Mouse (Mus musculus) liver, embryonic 12.5 days (tissue): ENCODE data around the gene Hoxb5. TPM values are rescaled to one million over a fixed set of nuclear protein-coding genes. Genes with fewer than 3 reads are reported as not detected.
A peak's percentile ranks its signal among the peaks of the same experiment; 100 is the strongest.

Experiments
- ATAC-seq: fragments of 200-750 bp; cut with Nextera tagmentation; 2 replicates; pipeline ENCODE4 v1.8.0; 2017; ENCODE audit warnings: moderate number of reproducible peaks, mild to moderate bottlenecking, moderate library complexity
- H3K27ac ChIP-seq: fragments of 300-500 bp; sonication (generic); 2 replicates; pipeline ENCODE4 v1.5.1; 2016; ENCODE audit warnings: mild to moderate bottlenecking
- H3K27me3 ChIP-seq: fragments of 300-500 bp; sonication (generic); replicated peaks from 2 replicates; pipeline ENCODE4 v1.6.1; 2016; ENCODE audit warnings: mild to moderate bottlenecking, moderate library complexity
- H3K36me3 ChIP-seq: fragments of 300-500 bp; sonication (generic); 2 replicates; pipeline ENCODE4 v1.6.1; 2016; ENCODE audit warnings: mild to moderate bottlenecking, moderate library complexity
- H3K4me1 ChIP-seq: fragments of 300-500 bp; sonication (generic); 2 replicates; pipeline ENCODE4 v1.6.1; 2016
- H3K4me2 ChIP-seq: fragments of 300-500 bp; sonication (generic); 2 replicates; pipeline ENCODE4 v1.6.1; 2016; ENCODE audit warnings: mild to moderate bottlenecking, moderate library complexity
- H3K4me3 ChIP-seq: fragments of 300-500 bp; sonication (generic); 2 replicates; pipeline ENCODE4 v1.5.1; 2016; ENCODE audit warnings: mild to moderate bottlenecking, moderate library complexity
- H3K9ac ChIP-seq: fragments of 300-500 bp; sonication (generic); 2 replicates; pipeline ENCODE4 v1.6.1; 2016; ENCODE audit warnings: mild to moderate bottlenecking, moderate library complexity
- H3K9me3 ChIP-seq: fragments of 300-500 bp; sonication (generic); replicated peaks from 2 replicates; pipeline ENCODE4 v1.6.1; 2016; ENCODE audit warnings: mild to moderate bottlenecking, moderate library complexity
- WGBS: fragments of 180-500 bp; shearing (Covaris S2); methylation state at CpG from one replicate; pipeline ENCODE4 v1.1.7; 2016; ENCODE audit not compliant: insufficient replicate concordance; 5-methylcytosine and 5-hydroxymethylcytosine counted together
- polyA plus RNA-seq: library from polyadenylated mRNA; unstranded; fragments of >200 nt; fragmentation: Nextera tagmentation; extraction: Ambion mirVana; gene quantifications from 2 replicates; pipeline ENCODE4 v1.2.1, GENCODE M21; 2016

The Hoxb5 gene
- polyA plus RNA-seq, 1 experiment from 2014 or later: 1.5 TPM

DNA sequence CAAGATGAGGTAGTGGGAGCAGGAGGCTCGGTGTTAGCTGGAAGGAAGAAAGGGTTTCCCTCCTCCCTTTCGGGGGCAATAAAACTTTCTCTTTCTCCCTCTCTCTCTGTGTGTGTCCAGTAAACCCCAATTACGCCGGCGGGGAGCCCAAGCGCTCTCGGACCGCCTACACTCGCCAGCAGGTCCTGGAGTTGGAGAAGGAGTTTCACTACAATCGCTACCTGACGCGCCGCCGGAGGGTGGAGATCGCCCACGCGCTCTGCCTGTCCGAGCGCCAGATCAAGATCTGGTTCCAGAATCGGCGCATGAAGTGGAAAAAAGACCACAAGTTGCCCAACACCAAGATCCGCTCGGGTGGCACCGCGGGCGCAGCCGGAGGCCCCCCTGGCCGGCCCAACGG, 16.8 kb downstream of the Hoxb5 start:
- no peak for ATAC-seq
- 2% methylated on average over 29 of the region's 29 CpGs for WGBS

DNA sequence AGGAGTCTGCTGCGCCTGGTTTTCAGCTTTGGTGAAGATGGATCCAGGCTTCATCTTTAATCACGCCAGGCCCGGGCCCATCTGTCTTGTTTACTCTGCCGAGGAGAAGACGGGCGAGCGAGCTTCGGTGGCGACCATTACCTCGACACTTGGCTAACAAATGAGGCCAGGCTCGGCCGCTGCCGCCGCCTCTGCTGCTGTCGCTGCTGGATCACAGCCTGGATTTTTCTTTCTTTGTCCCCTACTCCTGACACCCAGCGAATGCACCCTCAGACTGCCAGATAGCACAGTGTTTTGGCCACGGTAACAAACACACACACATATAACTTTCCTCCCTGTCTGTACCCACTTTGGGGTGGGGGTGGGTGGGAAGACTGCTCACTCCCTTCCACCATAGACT, 17.6 kb downstream of the Hoxb5 start:
- no peak for ATAC-seq
- H3K9me3 ChIP-seq: no peaks in the 10 kb centered on the region
- no peaks in the 10 kb centered on the region for H3K4me1 ChIP-seq
- H3K36me3 ChIP-seq: no peaks in the 10 kb centered on the region
- peaks cover 99% of the 10 kb centered on the region for H3K27me3 ChIP-seq
- peak overlapping the region; percentile 27; the same call in 1 of the 2 replicates for H3K9ac ChIP-seq
- peak overlapping the region; percentile 68 for H3K4me2 ChIP-seq
- peak overlapping the region; percentile 67 for H3K27ac ChIP-seq
- H3K4me3 ChIP-seq: peak overlapping the region; percentile 11; the same call in 1 of the 2 replicates
- WGBS: 21% methylated on average over 17 of the region's 17 CpGs

More for the DNA sequence above, 16.8 kb downstream of the Hoxb5 start:
- Histone ChIP-seq H3K9ac (peak overlapping the region; percentile 53), H3K9me3 (no peaks in the 10 kb centered on the region), H3K4me1 (no peaks in the 10 kb centered on the region), H3K4me2 (peak overlapping the region; percentile 68), H3K27me3 (peaks cover 99% of the 10 kb centered on the region), H3K36me3 (no peaks in the 10 kb centered on the region), H3K4me3 (peak overlapping the region; percentile 57), H3K27ac (peak overlapping the region; percentile 78)

DNA sequence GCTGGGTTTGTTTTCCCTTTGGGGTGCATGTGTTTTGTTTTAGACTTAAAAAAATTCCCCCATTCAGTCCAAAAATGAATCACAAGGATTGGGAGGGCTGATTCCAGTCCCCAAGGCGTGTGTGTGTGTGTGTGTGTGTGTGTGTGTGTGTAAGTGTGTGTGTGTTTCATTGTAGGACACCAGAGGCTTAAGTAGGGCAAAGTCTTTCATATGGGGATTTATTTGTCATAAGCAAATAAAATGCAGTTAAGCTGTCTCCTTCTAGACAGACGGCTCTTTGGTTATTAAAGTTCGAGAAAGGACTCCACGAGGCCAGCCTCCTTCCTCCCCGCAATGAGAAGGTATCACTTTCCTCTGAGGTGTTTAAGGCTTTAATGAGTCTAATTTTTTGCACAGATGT, 18.7 kb downstream of the Hoxb5 start:
- Histone ChIP-seq H3K9ac (no peak overlapping the region), H3K4me3 (no peak overlapping the region), H3K4me2 (no peak overlapping the region), H3K9me3 (no peaks in the 10 kb centered on the region), H3K36me3 (no peaks in the 10 kb centered on the region), H3K27me3 (peaks cover 99% of the 10 kb centered on the region), H3K27ac (no peak overlapping the region), H3K4me1 (no peaks in the 10 kb centered on the region)
- no peak for ATAC-seq
- 54% methylated on average over 5 of the region's 5 CpGs for WGBS

DNA sequence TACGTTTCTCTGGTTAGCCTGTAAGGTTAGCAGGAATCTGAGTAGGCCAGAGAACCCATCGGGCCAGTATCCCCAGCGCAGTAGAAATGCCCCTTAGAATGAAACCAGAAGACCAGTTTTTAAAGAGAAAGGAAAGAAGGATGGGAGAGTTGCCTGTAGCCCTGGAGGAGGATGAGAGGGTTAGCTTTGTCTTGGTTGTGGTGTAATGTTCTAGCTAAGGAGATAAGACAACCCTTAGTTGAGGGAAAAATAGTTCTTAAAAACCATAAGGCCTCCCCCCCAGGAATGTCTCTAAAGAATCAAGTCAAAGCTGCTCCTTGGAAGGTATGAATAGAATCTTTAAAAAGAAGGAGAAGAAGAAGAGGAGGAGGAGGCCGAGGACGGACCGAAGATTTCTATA, 19.6 kb downstream of the Hoxb5 start:
- peaks cover 99% of the 10 kb centered on the region for H3K27me3 ChIP-seq
- no peaks in the 10 kb centered on the region for H3K36me3 ChIP-seq
- 0 out of 2 replicates have a peak overlapping the region, but pooled peaks have one; percentile 32 for H3K27ac ChIP-seq
- ATAC-seq: no peak
- no peak overlapping the region for H3K9ac ChIP-seq
- 0 out of 2 replicates have a peak overlapping the region, but pooled peaks have one; percentile 8 for H3K4me2 ChIP-seq
- no peak overlapping the region for H3K4me3 ChIP-seq
- 43% methylated on average over 6 of the region's 6 CpGs for WGBS
- H3K9me3 ChIP-seq: no peaks in the 10 kb centered on the region
- no peaks in the 10 kb centered on the region for H3K4me1 ChIP-seq

DNA sequence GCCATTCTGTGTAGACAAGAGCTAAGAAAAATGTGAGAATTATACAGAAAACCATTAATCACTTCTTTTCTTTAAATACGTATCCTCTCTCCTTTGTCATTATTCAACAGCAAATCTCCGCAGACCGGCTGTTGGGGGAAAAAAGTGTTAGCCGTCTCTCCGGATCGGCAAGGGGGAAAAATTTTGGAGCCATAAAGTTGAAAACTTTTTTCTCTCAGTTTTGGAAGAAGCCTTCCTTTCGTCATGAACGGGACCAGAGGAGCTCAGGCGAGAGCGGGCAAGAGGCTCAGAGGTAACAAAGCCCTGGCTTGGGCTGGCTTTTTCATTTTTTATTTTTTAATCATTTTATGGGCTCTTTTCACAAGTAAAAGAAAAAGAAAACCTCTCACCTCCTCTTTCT, 20.0 kb downstream of the Hoxb5 start, which contains the start of gene Hoxb3:
Hoxb3 (plus strand) TSS at position 173 of the 400 bp plus-strand sequence.
- ATAC-seq: no peak
- Histone ChIP-seq H3K27me3 (peaks cover 99% of the 10 kb centered on the region), H3K9me3 (no peaks in the 10 kb centered on the region), H3K4me1 (no peaks in the 10 kb centered on the region), H3K4me3 (no peak within 1 kb of the TSS), H3K9ac (no peak within 1 kb of the TSS), H3K4me2 (0 out of 2 replicates have a peak within 1 kb of the TSS, but pooled peaks have one; percentile 8), H3K27ac (peak within 1 kb of the TSS; percentile 53), H3K36me3 (no peaks in the 10 kb centered on the region)
- WGBS: 54% methylated on average over 10 of the region's 10 CpGs

DNA sequence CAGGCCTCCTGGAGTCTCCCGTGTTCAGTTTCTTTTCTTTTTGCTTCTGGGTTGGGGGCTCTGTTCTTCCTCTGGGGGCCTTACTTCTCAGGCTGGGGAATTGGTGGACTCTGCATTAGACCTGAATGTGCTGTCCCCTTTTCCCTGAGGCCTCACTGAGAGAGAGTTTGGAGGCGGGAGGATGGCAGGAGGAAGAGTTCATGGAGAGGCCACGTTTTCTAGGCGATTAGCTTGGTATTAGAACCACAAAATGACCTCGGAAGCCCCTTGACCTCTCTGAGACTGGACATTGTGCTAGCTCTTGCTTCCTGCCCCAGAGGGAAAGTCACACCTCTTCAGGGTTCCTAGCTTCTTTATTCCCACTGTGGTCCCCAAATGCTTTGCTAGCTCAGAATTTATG, 21.0 kb downstream of the Hoxb5 start:
- Histone ChIP-seq H3K4me3 (no peak overlapping the region), H3K4me2 (no peak overlapping the region), H3K36me3 (no peaks in the 10 kb centered on the region), H3K9me3 (no peaks in the 10 kb centered on the region), H3K4me1 (no peaks in the 10 kb centered on the region), H3K27ac (peak overlapping the region; percentile 53), H3K27me3 (peaks cover 99% of the 10 kb centered on the region), H3K9ac (no peak overlapping the region)
- WGBS: 18% methylated on average over 5 of the region's 5 CpGs
- no peak for ATAC-seq

DNA sequence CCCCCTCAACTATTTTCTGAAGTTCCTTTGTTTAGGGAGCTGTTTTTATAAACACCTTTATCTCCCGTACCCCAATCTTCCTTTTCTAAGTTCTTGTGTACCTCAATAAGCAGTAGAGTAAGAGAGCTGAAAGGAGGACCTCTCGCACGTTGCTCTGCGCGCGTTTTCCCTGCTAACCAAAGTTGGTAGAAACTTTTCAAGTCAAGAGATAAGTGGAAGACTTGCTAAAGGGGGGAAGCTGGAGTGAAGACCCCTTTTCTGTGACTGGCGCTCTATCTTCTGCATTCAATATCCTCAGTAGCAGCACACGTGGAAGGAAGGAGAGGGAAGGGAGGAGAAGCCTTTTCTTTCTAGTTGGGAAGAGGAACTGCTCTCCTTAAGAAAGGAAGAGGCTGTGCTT, 21.8 kb downstream of the Hoxb5 start:
- peak overlapping the region; percentile 10; the same call in 1 of the 2 replicates for H3K4me2 ChIP-seq
- H3K4me3 ChIP-seq: no peak overlapping the region
- ATAC-seq: no peak
- H3K4me1 ChIP-seq: no peaks in the 10 kb centered on the region
- H3K36me3 ChIP-seq: no peaks in the 10 kb centered on the region
- H3K27ac ChIP-seq: no peak overlapping the region
- no peak overlapping the region for H3K9ac ChIP-seq
- H3K27me3 ChIP-seq: peaks cover 99% of the 10 kb centered on the region
- 21% methylated on average over 8 of the region's 8 CpGs for WGBS
- no peaks in the 10 kb centered on the region for H3K9me3 ChIP-seq

DNA sequence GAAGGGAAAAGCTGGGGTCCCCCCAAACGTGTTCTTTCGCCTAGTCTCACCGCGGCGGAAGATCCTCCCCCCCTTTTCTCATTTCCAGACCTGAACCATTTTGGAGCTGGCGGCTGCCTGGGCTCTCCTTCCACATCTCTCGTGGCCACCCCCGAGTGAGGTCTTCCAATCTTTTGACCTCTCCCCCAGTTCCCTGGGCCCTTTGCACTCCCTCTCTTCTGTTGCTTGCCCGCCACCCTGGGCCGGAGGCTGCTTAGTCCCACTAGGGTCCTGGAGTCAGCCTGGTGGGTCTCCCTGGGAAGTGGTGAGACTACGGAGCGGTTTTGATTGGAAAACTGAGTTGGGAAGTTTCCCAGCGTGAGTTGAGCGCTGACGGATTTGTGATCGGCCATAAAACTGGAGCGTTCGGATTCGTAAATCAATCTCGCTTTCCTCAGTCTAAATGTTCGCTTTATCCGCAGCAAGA, 22.6 kb downstream of the Hoxb5 start:
- H3K9ac ChIP-seq: no peak overlapping the region; the same call in 1 of the 2 replicates
- H3K36me3 ChIP-seq: no peaks in the 10 kb centered on the region
- H3K27ac ChIP-seq: no peak overlapping the region
- H3K27me3 ChIP-seq: peaks cover 99% of the 10 kb centered on the region
- ATAC-seq: no peak
- H3K4me2 ChIP-seq: peak overlapping the region; percentile 20
- no peaks in the 10 kb centered on the region for H3K9me3 ChIP-seq
- WGBS: 45% methylated on average over 22 of the region's 22 CpGs
- H3K4me3 ChIP-seq: 0 out of 2 replicates have a peak overlapping the region, but pooled peaks have one; percentile 2
- H3K4me1 ChIP-seq: no peaks in the 10 kb centered on the region

DNA sequence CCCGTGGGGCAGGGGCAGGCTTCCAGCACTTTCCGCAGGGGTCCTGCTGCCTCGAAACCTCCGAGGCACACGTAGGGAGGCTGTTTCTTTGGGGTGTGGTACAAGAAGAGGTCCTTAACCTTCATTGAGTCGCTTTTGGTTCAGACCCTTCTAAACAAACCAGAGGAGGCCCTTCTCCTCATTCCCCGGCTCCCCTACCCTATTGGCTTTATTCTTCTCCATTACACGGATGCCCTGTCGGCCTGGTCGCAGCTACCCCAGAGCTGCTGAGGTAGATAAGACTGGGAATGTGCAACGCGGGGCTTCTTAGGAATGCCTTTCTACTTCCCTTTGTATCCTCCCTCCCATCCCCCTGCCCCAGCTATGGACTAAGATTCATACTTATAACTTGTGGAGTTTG, 23.6 kb downstream of the Hoxb5 start:
- Histone ChIP-seq H3K27me3 (peaks cover 100% of the 10 kb centered on the region), H3K27ac (no peak overlapping the region), H3K4me1 (no peaks in the 10 kb centered on the region), H3K4me2 (0 out of 2 replicates have a peak overlapping the region, but pooled peaks have one; percentile 17), H3K36me3 (no peaks in the 10 kb centered on the region), H3K9ac (no peak overlapping the region), H3K4me3 (no peak overlapping the region), H3K9me3 (no peaks in the 10 kb centered on the region)
- ATAC-seq: no peak
- WGBS: 34% methylated on average over 12 of the region's 12 CpGs

DNA sequence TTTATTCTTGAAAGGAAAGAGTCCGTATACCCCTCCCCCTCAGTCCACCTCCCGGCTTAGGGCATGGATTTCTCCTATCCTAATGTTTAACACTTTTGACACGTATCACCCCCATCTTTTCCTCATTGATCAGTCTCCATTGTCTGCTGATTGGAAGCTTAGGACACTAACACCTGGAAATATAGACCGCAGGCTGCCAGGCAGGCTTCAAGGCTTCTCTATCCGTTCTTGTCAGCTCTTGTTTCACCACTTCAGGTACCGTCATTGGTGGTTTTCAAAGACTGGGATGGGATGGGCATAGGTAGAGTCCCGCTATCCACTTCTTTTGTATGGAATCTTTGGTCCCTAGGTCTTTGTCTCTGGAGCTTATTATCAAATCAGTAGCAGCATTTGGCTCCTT, 24.0 kb downstream of the Hoxb5 start:
- Histone ChIP-seq H3K4me1 (no peaks in the 10 kb centered on the region), H3K9ac (no peak overlapping the region), H3K9me3 (no peaks in the 10 kb centered on the region), H3K4me3 (no peak overlapping the region), H3K4me2 (no peak overlapping the region), H3K27me3 (peaks cover 100% of the 10 kb centered on the region), H3K36me3 (no peaks in the 10 kb centered on the region), H3K27ac (no peak overlapping the region)
- 42% methylated on average over 7 of the region's 7 CpGs for WGBS
- no peak for ATAC-seq

DNA sequence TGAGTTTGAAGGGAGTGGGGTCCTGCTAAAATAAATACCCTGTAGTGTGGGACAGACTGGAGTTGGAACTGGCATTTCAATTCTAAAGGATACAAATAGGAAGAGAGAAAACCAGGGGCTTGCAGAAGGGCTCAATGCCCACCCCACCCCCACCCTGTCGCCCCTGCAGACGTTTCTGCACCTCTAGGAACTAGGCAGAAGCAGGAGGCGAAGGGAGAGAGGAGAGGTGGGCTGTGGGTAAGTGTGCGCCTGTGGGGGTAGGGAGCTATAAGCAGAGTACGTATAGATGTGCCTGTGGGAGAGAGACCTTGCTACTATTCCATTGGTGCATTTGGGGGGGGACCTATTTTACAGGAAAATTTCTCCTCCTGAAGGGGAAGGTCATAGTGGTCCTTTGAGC, 24.6 kb downstream of the Hoxb5 start:
- no peak for ATAC-seq
- H3K4me3 ChIP-seq: no peak overlapping the region
- no peaks in the 10 kb centered on the region for H3K4me1 ChIP-seq
- H3K9ac ChIP-seq: no peak overlapping the region
- H3K4me2 ChIP-seq: 0 out of 2 replicates have a peak overlapping the region, but pooled peaks have one; percentile 6
- no peaks in the 10 kb centered on the region for H3K36me3 ChIP-seq
- no peak overlapping the region for H3K27ac ChIP-seq
- H3K9me3 ChIP-seq: no peaks in the 10 kb centered on the region
- H3K27me3 ChIP-seq: peaks cover 100% of the 10 kb centered on the region
- WGBS: 33% methylated on average over 5 of the region's 5 CpGs

DNA sequence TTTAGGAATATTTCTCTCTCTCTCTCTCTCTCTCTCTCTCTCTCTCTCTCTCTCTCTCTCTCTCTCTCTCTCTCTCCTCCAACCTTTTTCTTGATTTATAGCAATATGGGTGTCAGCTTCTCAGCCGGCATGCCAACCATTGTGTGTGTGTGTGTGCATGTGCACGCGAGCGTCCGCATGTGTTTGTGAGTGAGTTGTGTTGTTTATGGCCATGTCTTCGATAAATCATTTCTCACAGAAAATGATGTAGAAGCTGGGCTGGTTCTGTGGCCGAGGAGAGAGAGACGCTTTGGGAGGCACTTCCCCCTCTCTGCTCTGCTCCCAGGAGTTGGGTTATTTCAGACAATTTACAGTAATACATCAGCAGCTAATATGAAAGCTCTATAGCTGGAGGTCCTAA, 25.5 kb downstream of the Hoxb5 start:
- H3K27ac ChIP-seq: no peak overlapping the region
- no peak overlapping the region for H3K4me2 ChIP-seq
- no peaks in the 10 kb centered on the region for H3K9me3 ChIP-seq
- H3K27me3 ChIP-seq: peaks cover 100% of the 10 kb centered on the region
- no peak overlapping the region for H3K4me3 ChIP-seq
- no peaks in the 10 kb centered on the region for H3K4me1 ChIP-seq
- no peak overlapping the region for H3K9ac ChIP-seq
- no peaks in the 10 kb centered on the region for H3K36me3 ChIP-seq
- WGBS: 39% methylated on average over 8 of the region's 8 CpGs
- no peak for ATAC-seq

DNA sequence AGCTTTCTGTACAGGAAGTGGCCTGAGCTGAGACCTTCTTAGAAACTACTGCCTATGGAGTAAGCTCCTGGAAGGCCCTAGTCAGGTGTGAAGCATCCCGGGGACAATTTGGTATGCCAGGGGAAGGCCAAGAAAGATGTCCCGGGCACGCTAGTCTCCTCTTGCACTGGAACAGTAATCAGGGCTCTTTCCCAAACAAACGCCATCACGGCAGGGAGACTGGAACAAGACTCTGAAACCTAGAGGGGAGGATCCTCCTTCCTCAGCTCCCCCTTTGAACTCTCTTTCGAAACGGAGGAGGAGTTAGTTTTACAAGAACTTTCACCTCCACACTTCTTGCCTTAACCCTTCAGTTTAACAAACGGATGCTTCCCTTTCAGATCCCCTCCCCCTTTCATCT, 29.0 kb downstream of the Hoxb5 start:
- peaks cover 99% of the 10 kb centered on the region for H3K27me3 ChIP-seq
- no peak overlapping the region for H3K4me3 ChIP-seq
- no peaks in the 10 kb centered on the region for H3K4me1 ChIP-seq
- 6% methylated on average over 8 of the region's 8 CpGs for WGBS
- H3K36me3 ChIP-seq: no peaks in the 10 kb centered on the region
- no peak overlapping the region for H3K27ac ChIP-seq
- ATAC-seq: no peak
- peak overlapping the region; percentile 47; the same call in 1 of the 2 replicates for H3K4me2 ChIP-seq
- H3K9ac ChIP-seq: no peak overlapping the region
- H3K9me3 ChIP-seq: no peaks in the 10 kb centered on the region
